Mouse (Mus musculus) bone marrow macrophage, adult 2 months (primary cell): ENCODE measurements around the gene Atxn7.

Source experiments
- CTCF ChIP-seq: IDR thresholded peaks from 2 replicates; pipeline ENCODE4 v1.5.1; 2012; ENCODE audit warnings: low read depth, mild to moderate bottlenecking, low read length, moderate library complexity
- POLR2A ChIP-seq: IDR thresholded peaks from 2 replicates; pipeline ENCODE4 v1.6.1; 2012; ENCODE audit warnings: mild to moderate bottlenecking, low read depth, low read length, borderline replicate concordance

- TF ChIP-seq CTCF (no peak), POLR2A (no peak)
Observed at GRCm38 (mm10) chr14:14025870-14026269, 64.6 kb downstream of the Atxn7 start.
